Mouse (Mus musculus): ENCODE results near the gene Smarca4. TPM values are rescaled to one million over a fixed set of nuclear protein-coding genes. Genes with fewer than 3 reads are reported as not detected.

Smarca4 gene
- 70.9 and 82.0 TPM in 2 replicates for polyA plus RNA-seq (2014; fragmentation: Nextera tagmentation; extraction: Ambion mirVana)

DNA sequence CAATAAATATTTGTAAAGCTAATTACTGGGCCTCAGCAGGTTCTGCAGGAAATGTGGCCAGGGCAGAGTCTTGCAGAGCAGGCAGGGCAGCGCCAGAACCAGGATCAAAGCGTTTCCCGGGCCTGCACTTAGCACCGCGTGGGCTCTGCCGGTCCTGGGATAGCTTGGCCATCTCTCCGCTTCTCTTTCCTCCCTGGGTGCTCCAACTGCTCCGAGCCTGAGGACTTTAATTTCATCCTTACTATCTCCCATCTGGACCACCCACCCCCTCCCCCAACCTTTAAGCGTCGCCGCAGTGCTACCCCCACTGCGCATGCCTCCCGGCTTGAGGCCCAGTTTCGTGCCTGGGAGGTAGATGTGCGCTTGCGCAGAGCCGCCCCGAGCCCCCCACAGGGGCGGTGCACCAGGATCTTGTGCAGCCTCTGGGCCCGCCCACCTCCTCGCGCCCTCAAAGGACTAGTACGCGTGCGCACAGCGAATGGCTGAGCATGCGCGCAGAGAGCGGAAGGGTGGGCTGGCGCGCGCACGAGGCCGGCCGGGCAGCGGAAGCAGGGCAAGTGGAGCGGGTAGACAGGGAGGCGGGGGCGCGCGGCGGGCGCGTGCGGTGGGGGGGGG, at the start of gene Smarca4:
Gene Smarca4, plus strand, starts transcription at position 553 of the 615 bp plus-strand sequence.
- Histone ChIP-seq H3K4me2 (ENCODE audit: low read depth, low read length) (peak within 1 kb of the TSS; percentile 60), H3K4me3 (ENCODE audit: low read depth, low read length) (peak within 1 kb of the TSS; percentile 84), H3K27ac (replicated peaks; ENCODE audit: low read depth, low read length) (peak within 1 kb of the TSS; percentile 96), H3K36me3 (ENCODE audit: control insufficient read depth, insufficient read depth, low read length) (0 out of 2 replicates have a peak, but pooled peaks cover 11% of the 10 kb centered on the region), H3K9me3 (ENCODE audit: control insufficient read depth, low read length) (no peaks in the 10 kb centered on the region), H3K9ac (ENCODE audit: low read depth, low read length) (peak within 1 kb of the TSS; percentile 87), H3K4me1 (ENCODE audit: control insufficient read depth, insufficient read depth, low read length) (peaks cover 18% of the 10 kb centered on the region; the same call in 1 of the 2 replicates), H3K27me3 (replicated peaks; ENCODE audit: control insufficient read depth, insufficient read depth, low read length) (no peaks in the 10 kb centered on the region)
- WGBS, result 0% methylated on average over 33 of the region's 45 CpGs
- ATAC-seq (ENCODE audit: low read depth) (peak; percentile 96), DNase-seq (ENCODE audit: low spot score) (peak; percentile 99)

GRCm38 (mm10) chr9:21566538-21566937, 49.4 kb upstream of the Smarca4 start:
- no peak overlapping the region for H3K27ac ChIP-seq (replicated peaks; ENCODE audit: low read depth, low read length)
- WGBS, result 92% methylated on average over 1 of the region's 1 CpGs
- H3K9me3 ChIP-seq (ENCODE audit: control insufficient read depth, low read length), result no peaks in the 10 kb centered on the region
- H3K4me2 ChIP-seq (ENCODE audit: low read depth, low read length), result no peak overlapping the region
- peaks cover 36% of the 10 kb centered on the region for H3K36me3 ChIP-seq (ENCODE audit: control insufficient read depth, insufficient read depth, low read length)
- H3K27me3 ChIP-seq (replicated peaks; ENCODE audit: control insufficient read depth, insufficient read depth, low read length), result no peaks in the 10 kb centered on the region
- no peak overlapping the region for H3K9ac ChIP-seq (ENCODE audit: low read depth, low read length)
- H3K4me1 ChIP-seq (ENCODE audit: control insufficient read depth, insufficient read depth, low read length), result no peaks in the 10 kb centered on the region
- DNase-seq (ENCODE audit: low spot score) (no peak), ATAC-seq (ENCODE audit: low read depth) (no peak)
- H3K4me3 ChIP-seq (ENCODE audit: low read depth, low read length), result no peak overlapping the region

- no peaks in the 10 kb centered on the region for H3K9me3 ChIP-seq (ENCODE audit: control insufficient read depth, low read length)
- no peak overlapping the region for H3K9ac ChIP-seq (ENCODE audit: low read depth, low read length)
- H3K4me3 ChIP-seq (ENCODE audit: low read depth, low read length), result no peak overlapping the region
- no peak for ATAC-seq (ENCODE audit: low read depth)
- H3K27me3 ChIP-seq (replicated peaks; ENCODE audit: control insufficient read depth, insufficient read depth, low read length), result no peaks in the 10 kb centered on the region
- H3K27ac ChIP-seq (replicated peaks; ENCODE audit: low read depth, low read length), result no peak overlapping the region
- no peaks in the 10 kb centered on the region for H3K4me1 ChIP-seq (ENCODE audit: control insufficient read depth, insufficient read depth, low read length)
- WGBS, result 74% methylated on average over 2 of the region's 2 CpGs
- H3K36me3 ChIP-seq (ENCODE audit: control insufficient read depth, insufficient read depth, low read length), result peaks cover 37% of the 10 kb centered on the region
- no peak overlapping the region for H3K4me2 ChIP-seq (ENCODE audit: low read depth, low read length)
- no peak for DNase-seq (ENCODE audit: low spot score)
Observed at GRCm38 (mm10) chr9:21567051-21567450, 48.9 kb upstream of the Smarca4 start.

- H3K27me3 ChIP-seq (replicated peaks; ENCODE audit: control insufficient read depth, insufficient read depth, low read length), result no peaks in the 10 kb centered on the region
- H3K9me3 ChIP-seq (ENCODE audit: control insufficient read depth, low read length), result no peaks in the 10 kb centered on the region
- no peak overlapping the region for H3K4me3 ChIP-seq (ENCODE audit: low read depth, low read length)
- 92% methylated on average over 8 of the region's 8 CpGs for WGBS
- no peak overlapping the region for H3K4me2 ChIP-seq (ENCODE audit: low read depth, low read length)
- H3K36me3 ChIP-seq (ENCODE audit: control insufficient read depth, insufficient read depth, low read length), result peaks cover 47% of the 10 kb centered on the region
- no peak overlapping the region for H3K27ac ChIP-seq (replicated peaks; ENCODE audit: low read depth, low read length)
- ATAC-seq (ENCODE audit: low read depth), result no peak
- no peak for DNase-seq (ENCODE audit: low spot score)
- no peak overlapping the region for H3K9ac ChIP-seq (ENCODE audit: low read depth, low read length)
- no peaks in the 10 kb centered on the region for H3K4me1 ChIP-seq (ENCODE audit: control insufficient read depth, insufficient read depth, low read length)
Observed at GRCm38 (mm10) chr9:21568657-21569255, 47.2 kb upstream of the Smarca4 start.

- DNase-seq (ENCODE audit: low spot score) (no peak), ATAC-seq (ENCODE audit: low read depth) (no peak)
- H3K27ac ChIP-seq (replicated peaks; ENCODE audit: low read depth, low read length), result no peak overlapping the region
- no peak overlapping the region for H3K4me3 ChIP-seq (ENCODE audit: low read depth, low read length)
- no peaks in the 10 kb centered on the region for H3K4me1 ChIP-seq (ENCODE audit: control insufficient read depth, insufficient read depth, low read length)
- no peaks in the 10 kb centered on the region for H3K9me3 ChIP-seq (ENCODE audit: control insufficient read depth, low read length)
- peaks cover 97% of the 10 kb centered on the region for H3K36me3 ChIP-seq (ENCODE audit: control insufficient read depth, insufficient read depth, low read length)
- 93% methylated on average over 8 of the region's 8 CpGs for WGBS
- no peak overlapping the region for H3K9ac ChIP-seq (ENCODE audit: low read depth, low read length)
- no peak overlapping the region for H3K4me2 ChIP-seq (ENCODE audit: low read depth, low read length)
- H3K27me3 ChIP-seq (replicated peaks; ENCODE audit: control insufficient read depth, insufficient read depth, low read length), result no peaks in the 10 kb centered on the region
Observed at GRCm38 (mm10) chr9:21574012-21574801, 41.8 kb upstream of the Smarca4 start.

DNA sequence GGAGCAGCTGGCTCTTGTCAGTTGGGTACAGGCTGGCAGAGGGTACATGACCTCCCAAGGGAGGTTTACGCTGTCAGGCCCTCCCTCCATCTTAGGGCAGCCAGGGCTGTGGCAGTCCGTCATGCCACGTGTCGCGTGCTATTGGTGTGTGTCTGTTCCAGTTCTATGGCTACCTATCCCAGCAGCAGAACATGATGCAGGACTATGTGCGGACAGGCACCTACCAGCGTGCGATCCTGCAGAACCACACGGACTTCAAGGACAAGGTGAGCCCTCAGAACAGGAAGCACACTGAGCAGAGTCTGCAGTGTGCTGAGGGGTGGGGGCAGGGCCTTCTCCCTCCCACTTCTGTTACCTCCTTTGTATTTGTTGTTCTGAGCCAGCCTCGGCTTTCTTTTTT, 40.7 kb upstream of the Smarca4 start:
- Histone ChIP-seq H3K27ac (replicated peaks; ENCODE audit: low read depth, low read length) (no peak overlapping the region), H3K36me3 (ENCODE audit: control insufficient read depth, insufficient read depth, low read length) (peaks cover 97% of the 10 kb centered on the region), H3K4me2 (ENCODE audit: low read depth, low read length) (no peak overlapping the region), H3K4me1 (ENCODE audit: control insufficient read depth, insufficient read depth, low read length) (no peaks in the 10 kb centered on the region), H3K9ac (ENCODE audit: low read depth, low read length) (no peak overlapping the region), H3K9me3 (ENCODE audit: control insufficient read depth, low read length) (no peaks in the 10 kb centered on the region), H3K4me3 (ENCODE audit: low read depth, low read length) (no peak overlapping the region), H3K27me3 (replicated peaks; ENCODE audit: control insufficient read depth, insufficient read depth, low read length) (no peaks in the 10 kb centered on the region)
- ATAC-seq (ENCODE audit: low read depth), result no peak
- no peak for DNase-seq (ENCODE audit: low spot score)
- 97% methylated on average over 10 of the region's 10 CpGs for WGBS

DNA sequence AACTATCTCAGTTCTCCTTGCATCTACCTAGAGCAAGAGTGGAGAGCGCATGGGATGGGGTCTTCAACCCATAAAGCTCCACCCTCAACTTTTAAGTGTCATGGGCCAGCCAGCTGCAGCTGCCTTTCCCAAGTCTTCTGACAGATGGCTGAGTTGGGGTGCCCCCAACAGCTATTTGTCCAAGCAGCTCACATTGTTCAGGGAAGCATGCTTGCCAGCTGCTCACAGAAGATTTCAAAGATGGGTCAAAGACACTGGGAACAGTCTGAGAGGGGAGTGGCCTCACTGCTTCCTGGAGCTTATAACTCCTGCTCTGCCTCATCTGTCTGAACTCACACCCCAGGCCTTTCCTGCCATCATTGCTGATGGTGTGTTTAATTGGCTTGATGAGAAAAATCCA, 39.7 kb upstream of the Smarca4 start:
- Histone ChIP-seq H3K4me3 (ENCODE audit: low read depth, low read length) (no peak overlapping the region), H3K4me1 (ENCODE audit: control insufficient read depth, insufficient read depth, low read length) (no peaks in the 10 kb centered on the region), H3K36me3 (ENCODE audit: control insufficient read depth, insufficient read depth, low read length) (peaks cover 97% of the 10 kb centered on the region), H3K9ac (ENCODE audit: low read depth, low read length) (no peak overlapping the region), H3K4me2 (ENCODE audit: low read depth, low read length) (no peak overlapping the region), H3K9me3 (ENCODE audit: control insufficient read depth, low read length) (no peaks in the 10 kb centered on the region), H3K27ac (replicated peaks; ENCODE audit: low read depth, low read length) (no peak overlapping the region; the same call in 1 of the 2 replicates), H3K27me3 (replicated peaks; ENCODE audit: control insufficient read depth, insufficient read depth, low read length) (no peaks in the 10 kb centered on the region)
- peak; percentile 28 for DNase-seq (ENCODE audit: low spot score)
- WGBS, result 83% methylated on average over 1 of the region's 1 CpGs
- 0 out of 2 replicates have a peak, but pooled peaks have one; percentile 14 for ATAC-seq (ENCODE audit: low read depth)

DNA sequence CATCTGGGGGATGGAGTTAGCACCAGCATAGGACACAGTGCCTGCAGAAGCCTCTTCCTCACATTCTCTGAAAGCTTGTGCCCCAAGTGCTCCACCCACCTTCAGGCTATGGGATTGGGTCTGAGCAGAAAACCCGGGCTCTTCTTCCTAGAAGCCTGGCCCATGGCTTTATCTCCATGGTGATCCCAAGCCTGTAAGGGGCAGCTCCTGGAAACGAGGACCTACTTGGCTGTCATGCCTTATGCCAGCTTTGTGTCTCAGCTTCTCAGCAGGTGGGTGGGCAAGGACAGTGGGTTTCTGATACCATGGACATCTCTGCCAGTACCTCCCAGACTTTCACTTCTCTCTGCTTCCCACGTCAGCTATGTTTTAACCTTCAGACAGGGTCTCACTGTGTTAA, 37.7 kb upstream of the Smarca4 start:
- H3K36me3 ChIP-seq (ENCODE audit: control insufficient read depth, insufficient read depth, low read length), result peaks cover 97% of the 10 kb centered on the region

More for the DNA sequence above, 37.7 kb upstream of the Smarca4 start:
- Histone ChIP-seq H3K9ac (ENCODE audit: low read depth, low read length) (no peak overlapping the region), H3K27ac (replicated peaks; ENCODE audit: low read depth, low read length) (no peak overlapping the region), H3K4me3 (ENCODE audit: low read depth, low read length) (no peak overlapping the region), H3K4me2 (ENCODE audit: low read depth, low read length) (no peak overlapping the region), H3K4me1 (ENCODE audit: control insufficient read depth, insufficient read depth, low read length) (no peaks in the 10 kb centered on the region), H3K27me3 (replicated peaks; ENCODE audit: control insufficient read depth, insufficient read depth, low read length) (no peaks in the 10 kb centered on the region), H3K9me3 (ENCODE audit: control insufficient read depth, low read length) (no peaks in the 10 kb centered on the region)
- 80% methylated on average over 3 of the region's 3 CpGs for WGBS
- ATAC-seq (ENCODE audit: low read depth), result no peak
- no peak for DNase-seq (ENCODE audit: low spot score)

Data from embryonic facial prominence, embryonic 14.5 days (tissue).